Mouse (Mus musculus) hindbrain, embryonic 16.5 days (tissue): ENCODE data around the gene Calhm3. TPM values are rescaled to one million over a fixed set of nuclear protein-coding genes. Genes with fewer than 3 reads are reported as not detected.

ENCODE experiments used
- ATAC-seq: fragments of 200-750 bp; cut with Nextera tagmentation; 2 replicates; pipeline ENCODE4 v1.8.0; 2017; ENCODE audit warnings: moderate TSS enrichment, moderate library complexity
- H3K27ac ChIP-seq: fragments of 300-500 bp; sonication (generic); 2 replicates; pipeline ENCODE4 v1.5.1; 2014; ENCODE audit warnings: low read depth, mild to moderate bottlenecking, control low read depth, low read length, moderate library complexity
- H3K27me3 ChIP-seq: fragments of 300-500 bp; sonication (generic); replicated peaks from 2 replicates; pipeline ENCODE4 v1.6.1; 2014; ENCODE audit warnings: low read length; ENCODE audit not compliant: control insufficient read depth, insufficient read depth
- H3K36me3 ChIP-seq: fragments of 300-500 bp; sonication (generic); 2 replicates; pipeline ENCODE4 v1.6.1; 2014; ENCODE audit warnings: mild to moderate bottlenecking, low read length, moderate library complexity, mixed read lengths; ENCODE audit not compliant: control insufficient read depth, insufficient read depth
- H3K4me1 ChIP-seq: fragments of 300-500 bp; sonication (generic); 2 replicates; pipeline ENCODE4 v1.6.1; 2014; ENCODE audit warnings: low read depth, low read length; ENCODE audit not compliant: control insufficient read depth, insufficient read depth
- H3K4me2 ChIP-seq: fragments of 300-500 bp; sonication (generic); 2 replicates; pipeline ENCODE4 v1.6.1; 2014; ENCODE audit warnings: mild to moderate bottlenecking, low read length, control low read depth, moderate library complexity
- H3K4me3 ChIP-seq: fragments of 300-500 bp; sonication (generic); 2 replicates; pipeline ENCODE4 v1.5.1; 2014; ENCODE audit warnings: mild to moderate bottlenecking, low read length, control low read depth, moderate library complexity
- H3K9ac ChIP-seq: fragments of 300-500 bp; sonication (generic); 2 replicates; pipeline ENCODE4 v1.6.1; 2014; ENCODE audit warnings: low read depth, mild to moderate bottlenecking, control low read depth, low read length, moderate library complexity
- H3K9me3 ChIP-seq: fragments of 300-500 bp; sonication (generic); 2 replicates; pipeline ENCODE4 v1.6.1; 2014; ENCODE audit warnings: mild to moderate bottlenecking, low read length, moderate library complexity; ENCODE audit not compliant: control insufficient read depth
- WGBS: fragments of 180-500 bp; shearing (Covaris S2); extraction: QIAGEN DNeasy Blood & Tissue Kit; methylation state at CpG from one replicate; pipeline ENCODE4 v1.1.7; 2014; 5-methylcytosine and 5-hydroxymethylcytosine counted together
- polyA plus RNA-seq: library from polyadenylated mRNA; unstranded; fragments of >200 nt; fragmentation: Nextera tagmentation; extraction: Ambion mirVana; gene quantifications from 2 replicates; pipeline ENCODE4 v1.2.1, GENCODE M21; 2015

Calhm3 gene
- polyA plus RNA-seq, 1 experiment from 2014 or later, result not detected

GRCm38 (mm10) chr19:47186514-47187275, 29.1 kb upstream of the Calhm3 start:
- Histone ChIP-seq H3K27me3 (no peaks in the 10 kb centered on the region), H3K9ac (no peak overlapping the region), H3K4me2 (no peak overlapping the region), H3K36me3 (no peaks in the 10 kb centered on the region), H3K9me3 (peaks cover 4% of the 10 kb centered on the region; the same call in 1 of the 2 replicates), H3K27ac (no peak overlapping the region), H3K4me3 (no peak overlapping the region), H3K4me1 (peaks cover 4% of the 10 kb centered on the region)
- ATAC-seq, result no peak
- 44% methylated on average over 15 of the region's 15 CpGs for WGBS

GRCm38 (mm10) chr19:47184736-47185135, 27.2 kb upstream of the Calhm3 start:
- H3K36me3 ChIP-seq, result no peaks in the 10 kb centered on the region
- no peak overlapping the region for H3K4me2 ChIP-seq
- H3K4me1 ChIP-seq, result peaks cover 9% of the 10 kb centered on the region
- H3K4me3 ChIP-seq, result no peak overlapping the region
- no peak overlapping the region for H3K27ac ChIP-seq
- no peak overlapping the region for H3K9ac ChIP-seq
- no peak for ATAC-seq
- H3K9me3 ChIP-seq, result peaks cover 4% of the 10 kb centered on the region; the same call in 1 of the 2 replicates
- no peaks in the 10 kb centered on the region; the same call in 1 of the 2 replicates for H3K27me3 ChIP-seq
- WGBS, result 57% methylated on average over 4 of the region's 4 CpGs

GRCm38 (mm10) chr19:47184221-47184620, 26.7 kb upstream of the Calhm3 start:
- H3K4me3 ChIP-seq, result no peak overlapping the region
- no peaks in the 10 kb centered on the region for H3K36me3 ChIP-seq
- ATAC-seq, result no peak
- no peaks in the 10 kb centered on the region; the same call in 1 of the 2 replicates for H3K27me3 ChIP-seq
- H3K4me1 ChIP-seq, result peaks cover 14% of the 10 kb centered on the region
- H3K9ac ChIP-seq, result no peak overlapping the region
- WGBS, result 62% methylated on average over 8 of the region's 8 CpGs
- no peak overlapping the region for H3K27ac ChIP-seq
- no peak overlapping the region for H3K4me2 ChIP-seq
- peaks cover 4% of the 10 kb centered on the region; the same call in 1 of the 2 replicates for H3K9me3 ChIP-seq

- peak overlapping the region; percentile 80; the same call in 1 of the 2 replicates for H3K27ac ChIP-seq
- no peaks in the 10 kb centered on the region; the same call in 1 of the 2 replicates for H3K27me3 ChIP-seq
- peaks cover 10% of the 10 kb centered on the region for H3K4me1 ChIP-seq
- H3K4me2 ChIP-seq, result peak overlapping the region; percentile 86
- peak overlapping the region; percentile 61 for H3K4me3 ChIP-seq
- peaks cover 4% of the 10 kb centered on the region; the same call in 1 of the 2 replicates for H3K9me3 ChIP-seq
- WGBS, result 13% methylated on average over 8 of the region's 8 CpGs
- H3K36me3 ChIP-seq, result no peaks in the 10 kb centered on the region
- H3K9ac ChIP-seq, result peak overlapping the region; percentile 82; the same call in 1 of the 2 replicates
- ATAC-seq, result no peak
Measured at GRCm38 (mm10) chr19:47180011-47180410, 22.4 kb upstream of the Calhm3 start.

GRCm38 (mm10) chr19:47179272-47179809, 21.8 kb upstream of the Calhm3 start:
- under 1% methylated on average over 37 of the region's 42 CpGs for WGBS
- peak; percentile 43 for ATAC-seq

GRCm38 (mm10) chr19:47178431-47179271, 21.1 kb upstream of the Calhm3 start, which contains the start of gene Neurl1a:
Neurl1a (plus strand) TSS chr19:47178820.
- no peaks in the 10 kb centered on the region for H3K36me3 ChIP-seq

More at GRCm38 (mm10) chr19:47179272-47179809, 21.8 kb upstream of the Calhm3 start:
- Histone ChIP-seq H3K9ac (peak overlapping the region; percentile 82), H3K4me2 (peak overlapping the region; percentile 86), H3K4me1 (peaks cover 10% of the 10 kb centered on the region), H3K9me3 (peaks cover 4% of the 10 kb centered on the region; the same call in 1 of the 2 replicates), H3K36me3 (no peaks in the 10 kb centered on the region), H3K27me3 (no peaks in the 10 kb centered on the region; the same call in 1 of the 2 replicates), H3K4me3 (peak overlapping the region; percentile 61), H3K27ac (peak overlapping the region; percentile 80)

GRCm38 (mm10) chr19:47178001-47178400, 20.4 kb upstream of the Calhm3 start:
- H3K4me2 ChIP-seq, result peak overlapping the region; percentile 86
- peak overlapping the region; percentile 61 for H3K4me3 ChIP-seq
- H3K4me1 ChIP-seq, result peaks cover 10% of the 10 kb centered on the region
- peak; percentile 38 for ATAC-seq
- no peak overlapping the region for H3K9ac ChIP-seq
- WGBS, result 23% methylated on average over 10 of the region's 10 CpGs
- H3K36me3 ChIP-seq, result no peaks in the 10 kb centered on the region
- no peak overlapping the region for H3K27ac ChIP-seq
- H3K9me3 ChIP-seq, result peaks cover 4% of the 10 kb centered on the region; the same call in 1 of the 2 replicates
- no peaks in the 10 kb centered on the region; the same call in 1 of the 2 replicates for H3K27me3 ChIP-seq

More at GRCm38 (mm10) chr19:47178431-47179271, 21.1 kb upstream of the Calhm3 start, which contains the start of gene Neurl1a:
- peak within 1 kb of the TSS; percentile 82 for H3K9ac ChIP-seq
- H3K4me2 ChIP-seq, result peak within 1 kb of the TSS; percentile 86
- H3K4me1 ChIP-seq, result peaks cover 10% of the 10 kb centered on the region
- WGBS, result under 1% methylated on average over 76 of the region's 98 CpGs
- peak within 1 kb of the TSS; percentile 80 for H3K27ac ChIP-seq
- H3K27me3 ChIP-seq, result no peaks in the 10 kb centered on the region; the same call in 1 of the 2 replicates
- peak within 1 kb of the TSS; percentile 61 for H3K4me3 ChIP-seq
- peak; percentile 77 for ATAC-seq
- peaks cover 4% of the 10 kb centered on the region; the same call in 1 of the 2 replicates for H3K9me3 ChIP-seq

- Histone ChIP-seq H3K9ac (no peak overlapping the region), H3K4me3 (no peak overlapping the region), H3K27ac (no peak overlapping the region), H3K9me3 (peaks cover under 1% of the 10 kb centered on the region; the same call in 1 of the 2 replicates), H3K36me3 (no peaks in the 10 kb centered on the region), H3K4me2 (no peak overlapping the region), H3K4me1 (peaks cover 10% of the 10 kb centered on the region), H3K27me3 (no peaks in the 10 kb centered on the region; the same call in none of the 2 replicates)
- 85% methylated on average over 2 of the region's 2 CpGs for WGBS
- no peak for ATAC-seq
Measured at GRCm38 (mm10) chr19:47176916-47177505, 19.4 kb upstream of the Calhm3 start.
